Mouse (Mus musculus): ENCODE results near the gene Chst5. TPM values are rescaled to one million over a fixed set of nuclear protein-coding genes. Genes with fewer than 3 reads are reported as not detected.

Gene Chst5
- polyA plus RNA-seq (2015; fragmentation: Nextera tagmentation; extraction: Ambion mirVana): 4.0 and 4.6 TPM in 2 replicates

DNA sequence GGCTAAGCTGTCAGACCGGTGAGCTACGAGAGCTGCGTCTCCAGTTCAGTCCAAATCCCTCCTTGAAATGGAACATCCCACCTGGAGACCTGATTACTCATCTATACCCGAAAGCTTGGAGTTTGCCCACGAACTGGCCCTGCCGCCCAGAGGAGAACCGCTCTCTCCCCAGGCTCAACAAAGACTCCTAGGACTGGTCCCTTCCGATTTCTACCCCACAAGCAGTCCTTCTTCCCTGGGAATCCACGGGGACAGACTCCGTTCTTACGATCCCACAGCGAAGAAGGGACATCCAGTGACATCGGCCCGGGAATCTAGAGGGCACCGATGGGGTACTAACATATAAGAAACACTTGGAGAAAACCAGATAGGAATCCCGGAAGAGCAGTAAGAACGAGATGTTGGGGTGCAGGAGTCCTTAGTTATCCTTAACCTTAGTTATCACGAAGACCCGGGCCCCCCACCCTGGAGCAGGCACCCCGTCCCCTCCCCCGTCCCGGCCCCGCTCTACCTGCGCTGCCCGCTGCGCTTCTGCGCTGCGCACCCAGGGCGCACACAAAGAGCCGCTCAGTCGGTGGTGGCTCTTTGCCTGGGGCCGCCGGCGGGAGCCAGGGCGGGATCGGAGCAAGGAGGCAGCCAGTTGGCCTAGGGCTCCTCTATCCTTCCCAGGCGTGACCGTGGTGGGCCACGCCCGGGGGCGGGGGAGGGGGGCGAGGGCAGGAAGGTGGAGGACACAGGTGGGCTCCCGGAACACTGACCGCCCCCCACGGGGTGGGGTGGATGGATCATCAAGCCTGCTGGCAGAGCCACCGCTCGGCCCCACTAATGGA is at the start of gene Chst5:
TSS of gene Chst5 (minus strand) at position 827 of the 830 bp plus-strand sequence.
- peak; percentile 55; the same call in 1 of the 2 replicates for ATAC-seq (replicated peaks)
- H3K36me3 ChIP-seq (replicated peaks): no peaks in the 10 kb centered on the region
- H3K4me3 ChIP-seq: peak within 1 kb of the TSS; percentile 46
- H3K4me1 ChIP-seq: peaks cover 15% of the 10 kb centered on the region
- 3% methylated on average over 45 of the region's 47 CpGs for WGBS
- no peaks in the 10 kb centered on the region for H3K9me3 ChIP-seq
- peak within 1 kb of the TSS; percentile 53 for H3K27ac ChIP-seq
- peak within 1 kb of the TSS; percentile 67 for H3K9ac ChIP-seq
- H3K27me3 ChIP-seq (replicated peaks): no peaks in the 10 kb centered on the region
- peak within 1 kb of the TSS; percentile 95 for H3K4me2 ChIP-seq

DNA sequence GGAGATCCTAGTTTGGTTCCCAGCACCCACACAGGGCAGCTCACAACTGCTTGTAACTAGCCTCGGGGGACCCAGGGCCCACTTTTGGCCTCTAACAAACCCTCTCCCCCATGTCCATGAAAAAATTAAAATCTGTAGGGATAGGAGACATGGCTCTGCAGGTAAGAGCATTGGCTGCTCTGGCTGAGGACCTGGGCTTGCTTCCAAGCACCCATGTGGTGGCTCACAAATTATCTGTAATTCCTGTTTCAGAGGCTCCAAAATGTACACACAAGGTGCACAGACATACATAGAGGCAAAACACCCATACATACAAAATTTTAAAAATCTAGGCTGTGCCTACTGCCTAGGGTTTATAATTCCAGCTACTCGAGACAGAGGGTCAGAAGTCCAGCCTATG is 47.0 kb upstream of the Chst5 start:
- no peaks in the 10 kb centered on the region for H3K27me3 ChIP-seq (replicated peaks)
- H3K36me3 ChIP-seq (replicated peaks): peaks cover 35% of the 10 kb centered on the region
- H3K4me1 ChIP-seq: no peaks in the 10 kb centered on the region
- H3K9ac ChIP-seq: no peak overlapping the region
- no peak overlapping the region for H3K4me3 ChIP-seq
- ATAC-seq (replicated peaks): no peak
- H3K9me3 ChIP-seq: no peaks in the 10 kb centered on the region
- no peak overlapping the region for H3K4me2 ChIP-seq
- no peak overlapping the region for H3K27ac ChIP-seq
- WGBS: 95% methylated on average over 2 of the region's 2 CpGs

DNA sequence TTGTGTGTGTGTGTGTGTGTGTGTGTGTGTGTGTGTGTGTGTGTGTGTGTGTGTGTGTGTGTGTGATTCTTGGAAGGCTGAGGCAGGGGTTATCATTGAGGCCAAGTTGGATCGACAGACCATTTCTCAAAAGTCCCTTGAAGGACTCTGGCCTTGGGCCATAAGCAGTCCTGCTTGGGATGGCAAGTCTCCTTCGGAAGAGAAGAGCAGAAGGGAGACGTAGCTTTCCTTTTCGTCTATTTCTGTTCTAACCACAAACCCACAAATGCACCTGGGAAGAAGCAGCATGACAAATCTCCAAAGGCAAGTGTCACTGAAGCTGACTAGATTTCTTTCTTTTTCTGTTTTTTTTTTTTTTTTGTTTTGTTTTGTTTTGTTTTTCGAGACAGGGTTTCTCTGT is 45.6 kb upstream of the Chst5 start:
- no peaks in the 10 kb centered on the region for H3K4me1 ChIP-seq
- WGBS: 89% methylated on average over 5 of the region's 5 CpGs
- no peaks in the 10 kb centered on the region for H3K9me3 ChIP-seq
- no peak overlapping the region for H3K27ac ChIP-seq
- H3K27me3 ChIP-seq (replicated peaks): no peaks in the 10 kb centered on the region
- no peak for ATAC-seq (replicated peaks)
- H3K4me2 ChIP-seq: no peak overlapping the region
- H3K9ac ChIP-seq: no peak overlapping the region
- no peak overlapping the region for H3K4me3 ChIP-seq
- peaks cover 39% of the 10 kb centered on the region for H3K36me3 ChIP-seq (replicated peaks)

DNA sequence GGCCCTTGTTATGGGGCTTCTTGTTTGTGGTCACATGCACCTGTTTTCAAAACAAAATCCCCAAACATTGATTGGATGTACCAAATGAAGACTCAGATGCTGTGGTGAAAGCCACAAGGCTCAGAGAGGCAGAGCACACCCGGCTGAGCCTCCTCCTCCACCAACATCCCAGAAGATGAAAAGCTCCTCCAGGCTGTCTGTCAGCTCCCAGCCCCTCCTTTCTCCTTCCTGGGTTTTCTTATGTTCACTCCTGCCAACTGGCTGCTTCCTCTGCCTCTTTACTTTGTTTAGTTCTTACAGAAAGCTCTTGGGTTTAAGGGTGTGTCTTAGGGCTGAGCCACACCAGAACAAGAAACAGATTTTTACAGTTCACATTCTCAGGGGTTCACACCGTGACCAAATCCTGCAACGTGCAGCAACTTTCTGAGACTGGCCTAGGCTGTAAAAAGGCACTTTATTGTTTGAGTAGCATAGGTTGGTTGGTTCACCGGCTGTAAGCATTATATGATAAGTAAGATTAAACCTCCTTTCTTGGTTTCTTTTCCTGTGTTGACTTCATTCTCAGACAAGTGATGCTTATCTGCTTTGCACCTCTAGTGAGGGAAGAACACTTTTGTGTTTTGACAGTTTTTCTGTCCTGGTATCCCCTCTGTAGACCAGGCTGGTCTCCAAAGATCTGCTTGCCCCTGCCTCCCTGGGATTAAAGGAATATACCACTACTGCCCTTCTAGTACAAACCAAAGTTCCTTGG is 44.8 kb upstream of the Chst5 start:
- WGBS: 88% methylated on average over 4 of the region's 4 CpGs
- Histone ChIP-seq H3K4me1 (no peaks in the 10 kb centered on the region), H3K9ac (no peak overlapping the region), H3K27ac (no peak overlapping the region), H3K9me3 (no peaks in the 10 kb centered on the region), H3K4me3 (no peak overlapping the region), H3K36me3 (replicated peaks) (peaks cover 40% of the 10 kb centered on the region), H3K27me3 (replicated peaks) (no peaks in the 10 kb centered on the region), H3K4me2 (no peak overlapping the region)
- no peak for ATAC-seq (replicated peaks)

DNA sequence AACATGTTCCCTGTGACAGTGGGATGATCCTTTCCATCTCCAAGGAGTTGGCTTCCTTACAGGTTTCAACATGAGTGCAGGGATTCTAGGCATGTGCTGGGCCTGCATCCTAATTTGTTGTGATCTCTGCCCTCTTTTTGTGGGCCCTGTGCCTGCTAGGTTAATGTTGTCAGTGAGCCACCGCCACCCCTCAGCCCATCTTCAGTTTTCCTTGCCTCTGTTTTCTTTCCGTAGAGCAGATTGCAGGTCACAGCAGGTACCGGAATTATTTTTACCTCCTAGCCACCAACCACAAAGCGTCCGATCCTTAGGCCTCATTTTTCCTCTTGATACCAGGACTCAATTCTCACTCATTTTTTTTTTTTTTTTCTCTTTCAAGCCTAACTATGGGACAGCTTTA is 41.7 kb upstream of the Chst5 start:
- Histone ChIP-seq H3K27me3 (replicated peaks) (no peaks in the 10 kb centered on the region), H3K4me2 (no peak overlapping the region), H3K27ac (no peak overlapping the region), H3K36me3 (replicated peaks) (peaks cover 39% of the 10 kb centered on the region), H3K9me3 (no peaks in the 10 kb centered on the region), H3K9ac (no peak overlapping the region), H3K4me1 (no peaks in the 10 kb centered on the region), H3K4me3 (no peak overlapping the region)
- no peak for ATAC-seq (replicated peaks)
- 93% methylated on average over 5 of the region's 5 CpGs for WGBS

DNA sequence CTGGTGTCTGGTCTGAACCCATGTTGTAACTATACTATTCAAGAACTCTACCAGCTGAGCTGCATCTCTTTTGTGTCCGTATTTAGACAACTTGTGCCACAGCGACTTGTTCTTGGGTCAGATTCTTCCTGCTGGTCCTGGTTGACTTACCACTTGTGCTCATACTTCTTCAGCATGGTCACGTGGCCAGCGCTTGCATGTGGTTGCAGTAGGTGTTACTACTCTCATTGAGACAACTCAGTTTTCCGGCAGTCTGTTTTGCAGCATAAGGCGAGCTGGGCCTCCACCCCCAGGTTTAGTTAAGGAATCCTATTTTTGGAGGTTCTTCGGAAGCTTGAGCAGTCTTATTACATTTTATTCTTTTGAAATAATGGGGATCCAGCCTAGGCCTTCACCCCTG is 41.1 kb upstream of the Chst5 start:
- Histone ChIP-seq H3K4me1 (no peaks in the 10 kb centered on the region), H3K27me3 (replicated peaks) (no peaks in the 10 kb centered on the region), H3K27ac (no peak overlapping the region), H3K4me3 (no peak overlapping the region), H3K36me3 (replicated peaks) (peaks cover 33% of the 10 kb centered on the region), H3K4me2 (no peak overlapping the region), H3K9ac (no peak overlapping the region), H3K9me3 (no peaks in the 10 kb centered on the region)
- 96% methylated on average over 7 of the region's 7 CpGs for WGBS
- ATAC-seq (replicated peaks): no peak

DNA sequence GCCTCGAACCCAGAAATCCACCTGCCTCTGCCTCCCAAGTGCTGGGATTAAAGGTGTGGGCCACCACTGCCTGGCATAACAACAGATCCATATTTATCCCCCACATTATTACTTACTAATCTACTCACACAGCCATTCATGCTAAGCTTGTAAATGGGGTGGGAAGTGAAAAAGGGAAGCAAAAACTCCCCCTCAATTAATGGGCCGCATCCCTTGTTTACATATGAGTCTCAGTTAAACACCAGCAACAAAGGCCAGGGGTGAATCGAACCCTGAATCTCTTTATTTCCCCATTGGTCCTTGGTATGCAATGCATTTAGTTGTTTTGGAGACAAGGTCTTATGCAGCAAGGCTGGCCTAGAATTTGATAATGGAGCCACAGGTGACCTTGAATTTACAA is 40.6 kb upstream of the Chst5 start:
- H3K9me3 ChIP-seq: no peaks in the 10 kb centered on the region
- no peak overlapping the region for H3K4me3 ChIP-seq
- peaks cover 31% of the 10 kb centered on the region for H3K36me3 ChIP-seq (replicated peaks)
- H3K9ac ChIP-seq: no peak overlapping the region
- H3K27me3 ChIP-seq (replicated peaks): no peaks in the 10 kb centered on the region
- no peaks in the 10 kb centered on the region for H3K4me1 ChIP-seq
- H3K4me2 ChIP-seq: no peak overlapping the region
- no peak for ATAC-seq (replicated peaks)
- H3K27ac ChIP-seq: no peak overlapping the region
- 89% methylated on average over 3 of the region's 3 CpGs for WGBS

DNA sequence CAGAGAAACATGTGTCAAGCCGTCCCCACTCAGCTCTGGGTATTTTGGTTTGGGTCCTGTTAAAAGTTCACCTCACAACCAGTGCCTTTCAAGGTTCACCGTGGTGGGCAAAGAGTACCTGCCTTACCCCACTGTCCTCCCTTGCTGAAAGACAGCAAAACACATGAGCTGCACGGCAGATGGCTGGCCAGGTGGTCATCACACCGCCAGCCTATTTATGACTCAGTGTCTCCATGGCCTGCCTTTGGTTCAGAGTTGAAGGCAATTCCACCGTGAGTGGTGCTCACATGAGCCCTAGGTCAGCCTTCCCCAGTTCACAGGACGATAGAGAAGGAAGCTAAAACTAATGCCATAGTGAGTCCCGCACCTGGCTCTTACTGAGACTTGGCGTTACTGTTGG is 37.7 kb upstream of the Chst5 start:
- Histone ChIP-seq H3K27me3 (replicated peaks) (no peaks in the 10 kb centered on the region), H3K9ac (no peak overlapping the region), H3K27ac (no peak overlapping the region), H3K36me3 (replicated peaks) (peaks cover 34% of the 10 kb centered on the region), H3K4me1 (no peaks in the 10 kb centered on the region), H3K9me3 (no peaks in the 10 kb centered on the region), H3K4me2 (no peak overlapping the region), H3K4me3 (no peak overlapping the region)
- ATAC-seq (replicated peaks): no peak
- 89% methylated on average over 8 of the region's 8 CpGs for WGBS

DNA sequence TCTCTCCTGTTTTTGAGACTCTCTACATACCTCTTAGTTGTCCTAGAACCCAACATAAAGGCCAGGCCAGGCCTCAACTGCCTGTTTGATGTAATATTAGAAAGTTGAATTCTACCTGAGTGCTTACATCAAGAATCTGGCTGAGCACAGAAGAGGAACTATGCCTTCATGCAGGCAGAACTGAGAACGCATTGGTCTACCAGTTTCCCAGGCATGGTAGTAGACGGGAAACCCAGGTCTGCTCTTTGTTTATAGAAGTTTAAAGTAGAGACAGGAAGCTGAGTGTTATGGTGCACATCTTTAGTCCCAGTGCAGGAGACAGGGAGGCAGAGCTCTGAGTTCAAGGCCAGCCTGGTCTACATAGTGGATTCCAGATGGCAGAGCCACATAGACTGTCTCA is 36.9 kb upstream of the Chst5 start:
- peaks cover 31% of the 10 kb centered on the region for H3K36me3 ChIP-seq (replicated peaks)
- no peaks in the 10 kb centered on the region for H3K27me3 ChIP-seq (replicated peaks)
- WGBS: 96% methylated on average over 2 of the region's 2 CpGs

DNA sequence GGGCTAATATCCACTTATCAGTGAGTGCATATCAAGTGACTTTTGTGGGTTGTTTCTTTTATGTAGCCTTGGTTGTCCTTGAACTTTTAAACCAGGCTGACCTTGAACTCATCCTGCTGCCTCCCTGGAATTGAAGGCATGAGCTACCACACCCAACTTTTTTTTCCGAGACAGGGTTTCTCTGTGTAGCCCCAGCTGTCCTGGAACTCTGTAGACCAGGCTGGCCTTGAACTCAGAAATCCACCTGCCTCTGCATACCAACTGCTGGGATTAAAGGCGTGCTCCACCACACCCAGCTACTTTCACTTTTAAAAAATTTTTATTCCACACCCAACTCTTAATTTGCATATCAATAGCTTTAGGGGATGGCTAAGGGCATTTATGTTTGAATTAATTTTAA is 33.3 kb upstream of the Chst5 start:
- no peak for ATAC-seq (replicated peaks)
- H3K36me3 ChIP-seq (replicated peaks): peaks cover 27% of the 10 kb centered on the region

More for the DNA sequence above, 36.9 kb upstream of the Chst5 start:
- H3K27ac ChIP-seq: no peak overlapping the region
- H3K4me3 ChIP-seq: no peak overlapping the region
- H3K9me3 ChIP-seq: no peaks in the 10 kb centered on the region
- H3K9ac ChIP-seq: no peak overlapping the region
- no peak overlapping the region for H3K4me2 ChIP-seq
- ATAC-seq (replicated peaks): no peak
- peaks cover 4% of the 10 kb centered on the region for H3K4me1 ChIP-seq

DNA sequence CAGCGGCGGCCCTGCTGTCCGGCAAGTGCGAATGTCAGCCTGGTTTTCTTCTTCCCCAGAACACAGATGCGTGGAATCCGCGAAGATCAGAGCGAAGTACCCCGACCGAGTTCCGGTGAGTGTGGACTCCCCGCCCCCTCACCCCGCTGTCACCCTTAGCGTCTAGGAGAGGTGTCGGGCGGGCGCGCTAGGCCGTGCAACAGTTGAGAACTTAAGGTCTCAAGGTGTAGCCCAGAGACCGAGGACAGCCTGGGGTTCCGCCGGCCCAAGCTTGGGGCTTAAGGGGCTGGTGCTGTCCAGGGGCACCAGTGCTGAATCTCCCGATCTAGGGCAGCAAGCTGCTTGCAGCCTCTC is 30.8 kb upstream of the Chst5 start:
- Histone ChIP-seq H3K4me3 (peak overlapping the region; percentile 89), H3K36me3 (replicated peaks) (peaks cover 20% of the 10 kb centered on the region), H3K27ac (peak overlapping the region; percentile 76), H3K4me2 (peak overlapping the region; percentile 99), H3K4me1 (peaks cover 22% of the 10 kb centered on the region), H3K27me3 (replicated peaks) (no peaks in the 10 kb centered on the region), H3K9ac (peak overlapping the region; percentile 77), H3K9me3 (no peaks in the 10 kb centered on the region)
- ATAC-seq (replicated peaks): peak; percentile 29
- under 1% methylated on average over 21 of the region's 23 CpGs for WGBS

More for the DNA sequence above, 33.3 kb upstream of the Chst5 start:
- no peak overlapping the region for H3K9ac ChIP-seq
- no peak overlapping the region for H3K4me2 ChIP-seq
- no peak overlapping the region for H3K27ac ChIP-seq
- no peaks in the 10 kb centered on the region for H3K9me3 ChIP-seq
- H3K27me3 ChIP-seq (replicated peaks): no peaks in the 10 kb centered on the region
- H3K4me3 ChIP-seq: no peak overlapping the region
- peaks cover 22% of the 10 kb centered on the region for H3K4me1 ChIP-seq
- WGBS: 88% methylated on average over 2 of the region's 2 CpGs

DNA sequence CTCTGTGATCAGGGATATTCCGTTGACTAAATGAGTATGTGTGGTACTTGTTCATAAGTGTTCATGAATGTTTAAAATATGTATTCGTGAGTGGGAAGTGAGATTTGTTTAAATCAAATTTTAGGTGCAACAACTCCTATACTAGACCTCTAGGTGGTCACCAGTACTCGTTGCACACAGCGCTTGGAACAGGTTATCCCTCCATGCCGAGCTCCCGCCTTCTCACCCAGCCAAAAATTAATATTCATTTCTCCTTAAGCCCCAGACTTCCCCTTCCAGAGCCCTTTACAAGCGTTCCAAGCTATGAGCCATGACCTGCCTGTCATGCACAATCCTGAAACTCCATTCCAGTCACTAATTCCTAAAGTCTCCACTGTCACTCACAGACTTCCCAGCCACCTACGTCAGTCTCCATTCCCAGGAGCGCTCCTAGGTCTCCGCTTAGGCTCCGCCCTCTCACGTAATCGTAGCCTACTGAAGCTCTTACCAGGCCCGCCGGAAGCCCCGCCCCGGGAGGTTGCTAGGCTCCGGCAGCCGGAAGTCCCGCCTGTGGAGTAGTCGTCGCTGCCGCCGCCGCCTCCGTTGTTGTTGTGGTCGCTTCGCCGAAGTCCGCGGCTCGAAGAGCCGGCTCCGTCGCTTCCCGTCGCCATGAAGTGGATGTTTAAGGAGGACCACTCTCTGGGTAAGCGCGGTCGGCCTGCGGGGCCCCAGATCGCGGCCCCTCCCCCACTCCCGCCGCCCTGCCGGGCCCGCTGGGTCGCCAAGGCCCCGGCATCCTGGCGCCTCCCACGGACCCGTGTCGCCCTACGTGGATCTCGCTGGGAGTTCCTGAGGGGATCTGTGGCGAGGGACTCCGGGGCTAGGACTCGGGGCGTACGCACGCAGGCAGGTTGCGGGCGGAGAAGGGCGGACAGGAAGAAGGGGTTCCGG is 30.2 kb upstream of the Chst5 start, which contains the start of gene Gabarapl2:
TSS of gene Gabarapl2 (plus strand) at position 533 of the 930 bp plus-strand sequence.
- Histone ChIP-seq H3K9ac (peak within 1 kb of the TSS; percentile 77), H3K4me2 (peak within 1 kb of the TSS; percentile 99), H3K9me3 (no peaks in the 10 kb centered on the region), H3K36me3 (replicated peaks) (peaks cover 19% of the 10 kb centered on the region), H3K4me1 (peaks cover 22% of the 10 kb centered on the region), H3K27ac (peak within 1 kb of the TSS; percentile 76), H3K27me3 (replicated peaks) (no peaks in the 10 kb centered on the region), H3K4me3 (peak within 1 kb of the TSS; percentile 89)
- under 1% methylated on average over 65 of the region's 65 CpGs for WGBS
- ATAC-seq (replicated peaks): peak; percentile 99
